Mouse (Mus musculus) intestine, postnatal 0 days (tissue): ENCODE measurements at regions not wholly inside any gene's neighbourhood (a gene's known extent, or its start where the extent isn't known, plus 50 kb on each side); places are given as distances from the start of the nearest gene placed in this dataset.

ENCODE experiments used
- ATAC-seq: fragments of 200-750 bp; cut with Nextera tagmentation; 2 replicates; pipeline ENCODE4 v1.8.0; 2017; ENCODE audit warnings: mild to moderate bottlenecking, moderate TSS enrichment, moderate library complexity
- H3K27ac ChIP-seq: fragments of 300-500 bp; sonication (generic); 2 replicates; pipeline ENCODE4 v1.5.1; 2014; ENCODE audit warnings: mild to moderate bottlenecking, low read depth, low read length, moderate library complexity
- H3K27me3 ChIP-seq: fragments of 300-500 bp; sonication (generic); replicated peaks from 2 replicates; pipeline ENCODE4 v1.6.1; 2014; ENCODE audit warnings: low read length, mixed read lengths; ENCODE audit not compliant: control insufficient read depth, insufficient read depth
- H3K36me3 ChIP-seq: fragments of 300-500 bp; sonication (generic); 2 replicates; pipeline ENCODE4 v1.6.1; 2014; ENCODE audit warnings: mild to moderate bottlenecking, moderate library complexity; ENCODE audit not compliant: control insufficient read depth, insufficient read depth
- H3K4me1 ChIP-seq: fragments of 300-500 bp; sonication (generic); replicated peaks from 2 replicates; pipeline ENCODE4 v1.6.1; 2014; ENCODE audit warnings: antibody characterized with exemption, low read length, mixed read lengths; ENCODE audit not compliant: control insufficient read depth, insufficient read depth
- H3K4me2 ChIP-seq: fragments of 300-500 bp; sonication (generic); replicated peaks from 2 replicates; pipeline ENCODE4 v1.6.1; 2014; ENCODE audit warnings: low read depth, mild to moderate bottlenecking, moderate library complexity
- H3K4me3 ChIP-seq: fragments of 300-500 bp; sonication (generic); 2 replicates; pipeline ENCODE4 v1.5.1; 2014; ENCODE audit warnings: low read depth, low read length
- H3K9ac ChIP-seq: fragments of 300-500 bp; sonication (generic); 2 replicates; pipeline ENCODE4 v1.6.1; 2014; ENCODE audit warnings: mild to moderate bottlenecking, low read depth, low read length
- H3K9me3 ChIP-seq: fragments of 300-500 bp; sonication (generic); 2 replicates; pipeline ENCODE4 v1.6.1; 2016; ENCODE audit warnings: mixed run types; ENCODE audit not compliant: control insufficient read depth
- CTCF ChIP-seq: sonication (generic); IDR thresholded peaks from 2 replicates; pipeline ENCODE4 v1.5.1; 2016; ENCODE audit warnings: low read depth, mild to moderate bottlenecking, control low read depth, antibody characterized with exemption, moderate library complexity
- WGBS: fragments of 180-500 bp; shearing (Covaris S2); extraction: QIAGEN DNeasy Blood & Tissue Kit; methylation state at CpG from one replicate; pipeline ENCODE4 v1.1.7; 2014; 5-methylcytosine and 5-hydroxymethylcytosine counted together

- no peak overlapping the region for H3K9ac ChIP-seq
- no peaks in the 10 kb centered on the region for H3K9me3 ChIP-seq
- no peak overlapping the region for H3K27ac ChIP-seq
- H3K36me3 ChIP-seq = no peaks in the 10 kb centered on the region
- no peak overlapping the region for H3K4me2 ChIP-seq
- TF ChIP-seq CTCF = no peak
- ATAC-seq = no peak
- no peaks in the 10 kb centered on the region for H3K4me1 ChIP-seq
- H3K4me3 ChIP-seq = no peak overlapping the region
- no peaks in the 10 kb centered on the region for H3K27me3 ChIP-seq
- 79% methylated on average over 2 of the region's 2 CpGs for WGBS
Observed at GRCm38 (mm10) chr2:9386566-9386965, 494.5 kb upstream of the 4930412O13Rik start.

GRCm38 (mm10) chr2:9388058-9388457 lies 493.0 kb upstream of the 4930412O13Rik start:
- H3K4me3 ChIP-seq = no peak overlapping the region
- TF ChIP-seq CTCF = no peak
- ATAC-seq = no peak
- no peaks in the 10 kb centered on the region for H3K4me1 ChIP-seq
- WGBS = 42% methylated on average over 3 of the region's 3 CpGs
- no peaks in the 10 kb centered on the region for H3K36me3 ChIP-seq
- no peak overlapping the region for H3K4me2 ChIP-seq
- no peaks in the 10 kb centered on the region for H3K27me3 ChIP-seq
- H3K27ac ChIP-seq = no peak overlapping the region
- no peaks in the 10 kb centered on the region for H3K9me3 ChIP-seq
- H3K9ac ChIP-seq = no peak overlapping the region

GRCm38 (mm10) chr2:9395379-9395999 lies 485.6 kb upstream of the 4930412O13Rik start:
- no peaks in the 10 kb centered on the region for H3K9me3 ChIP-seq
- H3K4me2 ChIP-seq = no peak overlapping the region
- H3K9ac ChIP-seq = no peak overlapping the region
- no peak overlapping the region for H3K4me3 ChIP-seq
- no peaks in the 10 kb centered on the region for H3K4me1 ChIP-seq
- TF ChIP-seq CTCF = no peak
- no peaks in the 10 kb centered on the region; the same call in 1 of the 2 replicates for H3K27me3 ChIP-seq
- no peak for ATAC-seq
- H3K27ac ChIP-seq = no peak overlapping the region
- WGBS = 32% methylated on average over 9 of the region's 9 CpGs
- no peaks in the 10 kb centered on the region for H3K36me3 ChIP-seq

- no peak for TF ChIP-seq CTCF
- Histone ChIP-seq H3K4me3 (no peak overlapping the region), H3K36me3 (no peaks in the 10 kb centered on the region), H3K9ac (no peak overlapping the region), H3K4me1 (no peaks in the 10 kb centered on the region), H3K4me2 (no peak overlapping the region), H3K27ac (no peak overlapping the region), H3K9me3 (no peaks in the 10 kb centered on the region), H3K27me3 (no peaks in the 10 kb centered on the region)
- WGBS = 83% methylated on average over 7 of the region's 7 CpGs
- ATAC-seq = no peak
Observed at GRCm38 (mm10) chr2:9401461-9401860, 479.6 kb upstream of the 4930412O13Rik start.

- no peak overlapping the region for H3K9ac ChIP-seq
- H3K9me3 ChIP-seq = no peaks in the 10 kb centered on the region
- no peak for TF ChIP-seq CTCF
- no peaks in the 10 kb centered on the region for H3K36me3 ChIP-seq
- H3K4me3 ChIP-seq = no peak overlapping the region
- H3K4me2 ChIP-seq = no peak overlapping the region
- WGBS = 73% methylated on average over 2 of the region's 2 CpGs
- no peaks in the 10 kb centered on the region for H3K4me1 ChIP-seq
- ATAC-seq = no peak
- H3K27ac ChIP-seq = no peak overlapping the region
- H3K27me3 ChIP-seq = no peaks in the 10 kb centered on the region
Observed at GRCm38 (mm10) chr2:9402281-9402680, 478.8 kb upstream of the 4930412O13Rik start.

GRCm38 (mm10) chr2:9409075-9409474 lies 472.0 kb upstream of the 4930412O13Rik start:
- TF ChIP-seq CTCF = no peak
- Histone ChIP-seq H3K27ac (no peak overlapping the region), H3K27me3 (no peaks in the 10 kb centered on the region), H3K9me3 (no peaks in the 10 kb centered on the region), H3K9ac (no peak overlapping the region), H3K4me3 (no peak overlapping the region), H3K4me2 (no peak overlapping the region), H3K36me3 (no peaks in the 10 kb centered on the region), H3K4me1 (no peaks in the 10 kb centered on the region)
- ATAC-seq = no peak
- 53% methylated on average over 7 of the region's 7 CpGs for WGBS

GRCm38 (mm10) chr2:9422686-9423085 lies 458.4 kb upstream of the 4930412O13Rik start:
- no peaks in the 10 kb centered on the region for H3K36me3 ChIP-seq
- ATAC-seq = no peak
- no peaks in the 10 kb centered on the region for H3K27me3 ChIP-seq
- 80% methylated on average over 8 of the region's 8 CpGs for WGBS
- no peak for TF ChIP-seq CTCF
- no peak overlapping the region for H3K27ac ChIP-seq
- no peaks in the 10 kb centered on the region for H3K4me1 ChIP-seq
- H3K9me3 ChIP-seq = no peaks in the 10 kb centered on the region
- H3K4me2 ChIP-seq = no peak overlapping the region
- H3K9ac ChIP-seq = no peak overlapping the region
- H3K4me3 ChIP-seq = no peak overlapping the region
